Mouse (Mus musculus) c-Kit-negative CD71-positive TER-119-positive erythroid progenitor cells, embryonic 14.5 days (primary cell): Measurements from ENCODE around the gene Ubtd2.

ENCODE experiments used
- DNase-seq: peaks from one replicate; pipeline ENCODE4 v3.0.0-alpha.2; 2013; ENCODE audit warnings: low read depth, low spot score

Gene Ubtd2

GRCm38 (mm10) chr11:32564629-32565028 is 109.5 kb downstream of the Ubtd2 start:
- no peak for DNase-seq

GRCm38 (mm10) chr11:32565088-32565487 is 109.9 kb downstream of the Ubtd2 start:
- DNase-seq: no peak

- no peak for DNase-seq
These were observed 111.0 kb downstream of the Ubtd2 start for GRCm38 (mm10) chr11:32566184-32566583.
